Mouse (Mus musculus): ENCODE data around the gene Mapk6.
"Not testable (repeated sequence)": the region's sequence is repeated elsewhere in the genome, so short reads cannot be mapped to it uniquely, and the experiment has no call there.

The Mapk6 gene

GRCm38 (mm10) chr9:75382825-75383224, 27.0 kb downstream of the Mapk6 start:
- no peak for DNase-seq (ENCODE audit: low read depth, low spot score)

- no peak for DNase-seq (ENCODE audit: low read depth, low spot score)
These were observed 31.0 kb downstream of the Mapk6 start for GRCm38 (mm10) chr9:75378774-75379173.

- DNase-seq (ENCODE audit: low read depth, low spot score), result no peak
These were observed 33.4 kb downstream of the Mapk6 start for GRCm38 (mm10) chr9:75376428-75376827.

GRCm38 (mm10) chr9:75375606-75376005, 34.2 kb downstream of the Mapk6 start:
- no peak for DNase-seq (ENCODE audit: low read depth, low spot score)

- no peak for DNase-seq (ENCODE audit: low read depth, low spot score)
These were observed 41.0 kb downstream of the Mapk6 start for GRCm38 (mm10) chr9:75368779-75369178.

GRCm38 (mm10) chr9:75366191-75366590, 43.6 kb downstream of the Mapk6 start:
- DNase-seq (ENCODE audit: low read depth, low spot score), result no peak

GRCm38 (mm10) chr9:75365195-75365594, 44.6 kb downstream of the Mapk6 start:
- DNase-seq (ENCODE audit: low read depth, low spot score), result no peak

- not testable (repeated sequence) for DNase-seq (ENCODE audit: low read depth, low spot score)
These were observed 46.1 kb downstream of the Mapk6 start for GRCm38 (mm10) chr9:75363702-75364101.

GRCm38 (mm10) chr9:75363001-75363400, 46.8 kb downstream of the Mapk6 start:
- DNase-seq (ENCODE audit: low read depth, low spot score), result no peak

- no peak for DNase-seq (ENCODE audit: low read depth, low spot score)
These were observed 47.6 kb downstream of the Mapk6 start for GRCm38 (mm10) chr9:75362201-75362600.

GRCm38 (mm10) chr9:75361699-75362098, 48.1 kb downstream of the Mapk6 start:
- peak; percentile 44 for DNase-seq (ENCODE audit: low read depth, low spot score)

GRCm38 (mm10) chr9:75357087-75357654, 52.6 kb downstream of the Mapk6 start:
- no peak for DNase-seq (ENCODE audit: low read depth, low spot score)

- no peak for DNase-seq (ENCODE audit: low read depth, low spot score)
These were observed 54.0 kb downstream of the Mapk6 start for GRCm38 (mm10) chr9:75355783-75356182.

GRCm38 (mm10) chr9:75353094-75353493, 56.7 kb downstream of the Mapk6 start:
- no peak for DNase-seq (ENCODE audit: low read depth, low spot score)

GRCm38 (mm10) chr9:75348641-75349040, 61.2 kb downstream of the Mapk6 start:
- DNase-seq (ENCODE audit: low read depth, low spot score), result no peak

GRCm38 (mm10) chr9:75348066-75348465, 61.7 kb downstream of the Mapk6 start:
- no peak for DNase-seq (ENCODE audit: low read depth, low spot score)

GRCm38 (mm10) chr9:75347458-75347857, 62.3 kb downstream of the Mapk6 start, which contains the start of gene Bcl2l10:
TSS of gene Bcl2l10 (plus strand) at chr9:75347758.
- DNase-seq (ENCODE audit: low read depth, low spot score), result no peak

- DNase-seq (ENCODE audit: low read depth, low spot score), result no peak
These were observed 67.4 kb downstream of the Mapk6 start for GRCm38 (mm10) chr9:75342433-75342832.

GRCm38 (mm10) chr9:75338016-75338415, 71.8 kb downstream of the Mapk6 start:
- no peak for DNase-seq (ENCODE audit: low read depth, low spot score)

- no peak for DNase-seq (ENCODE audit: low read depth, low spot score)
These were observed 75.4 kb downstream of the Mapk6 start for GRCm38 (mm10) chr9:75334440-75334839.

GRCm38 (mm10) chr9:75330821-75331220, 79.0 kb downstream of the Mapk6 start:
- DNase-seq (ENCODE audit: low read depth, low spot score), result no peak

GRCm38 (mm10) chr9:75328047-75328446, 81.8 kb downstream of the Mapk6 start:
- no peak for DNase-seq (ENCODE audit: low read depth, low spot score)

GRCm38 (mm10) chr9:75322099-75322885, 87.5 kb downstream of the Mapk6 start:
- DNase-seq (ENCODE audit: low read depth, low spot score), result no peak
